Mouse (Mus musculus) ZHBTc4 (cell line): ENCODE measurements around the gene Krtap13-1.
A peak's percentile ranks its signal among the peaks of the same experiment; 100 is the strongest.
"Not testable (repeated sequence)": the region's sequence is repeated elsewhere in the genome, so short reads cannot be mapped to it uniquely, and the experiment has no call there.

Experiments
- DNase-seq: peaks from one replicate; pipeline ENCODE4 v3.0.0-alpha.2; 2011; ENCODE audit warnings: low read depth, low spot score

Krtap13-1 gene

DNA sequence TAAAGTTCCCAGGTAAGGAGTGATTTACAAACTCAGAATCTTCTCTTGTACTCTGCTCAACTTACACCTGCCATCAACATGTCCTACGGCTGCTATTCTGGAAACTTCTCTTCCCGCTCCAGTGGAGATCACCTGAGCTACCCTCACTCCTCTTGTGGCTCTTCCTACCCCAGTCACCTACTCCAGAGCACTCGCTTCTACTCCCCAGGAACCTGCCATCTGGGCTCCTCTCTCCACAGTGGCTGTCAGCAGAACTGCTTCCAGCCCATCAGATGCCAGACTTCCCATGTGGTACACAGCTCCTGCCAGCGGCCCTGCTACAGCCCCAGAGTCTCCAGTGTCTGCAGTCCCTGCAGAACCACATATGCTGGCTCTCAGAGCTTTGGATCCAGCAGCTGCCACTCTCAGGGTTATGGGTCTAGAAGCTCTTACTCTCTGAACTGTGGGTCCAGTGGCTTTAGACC is at the start of gene Krtap13-1:
Gene Krtap13-1, plus strand, starts transcription at position 51 of the 464 bp plus-strand sequence.
- no peak for DNase-seq

DNA sequence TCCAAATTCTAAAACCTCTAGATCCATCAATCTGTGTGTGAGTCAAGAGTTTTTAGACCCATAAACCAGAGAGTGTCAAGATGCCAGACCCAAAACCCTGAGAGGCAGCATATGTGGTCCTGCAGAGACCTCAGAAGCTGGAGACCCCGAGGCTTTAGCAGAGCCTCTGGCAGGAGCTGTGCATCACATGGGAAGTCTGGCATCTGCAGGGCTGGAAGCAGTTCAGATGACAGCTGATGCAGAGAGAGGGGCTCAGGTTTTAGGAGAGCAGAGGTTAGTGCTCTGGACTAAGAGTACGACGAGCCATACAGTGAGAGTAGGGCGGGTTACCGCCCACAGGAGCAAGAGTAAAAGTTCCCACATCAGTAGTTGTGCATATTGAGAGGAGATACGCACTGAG is 49.6 kb upstream of the Krtap13-1 start:
- DNase-seq = no peak

DNA sequence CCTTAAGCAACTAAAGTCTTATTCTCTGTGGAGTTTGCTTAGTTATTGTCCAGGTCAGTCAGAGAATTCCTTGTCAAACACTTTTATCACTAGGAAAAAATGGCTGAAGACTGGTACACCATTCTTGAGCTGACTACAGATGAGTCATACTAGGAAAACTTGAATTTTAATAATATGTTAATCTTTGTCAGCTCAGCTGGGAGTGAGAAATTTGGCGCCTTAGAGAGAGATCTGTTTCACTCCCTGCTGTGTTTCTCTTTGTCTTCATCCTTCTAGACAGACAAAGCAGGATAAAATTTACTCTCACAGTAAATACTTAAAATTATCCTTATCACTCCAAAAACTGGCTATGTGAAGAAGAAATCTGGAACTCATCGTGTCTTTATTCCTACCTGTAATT is 47.4 kb upstream of the Krtap13-1 start:
- no peak for DNase-seq

DNA sequence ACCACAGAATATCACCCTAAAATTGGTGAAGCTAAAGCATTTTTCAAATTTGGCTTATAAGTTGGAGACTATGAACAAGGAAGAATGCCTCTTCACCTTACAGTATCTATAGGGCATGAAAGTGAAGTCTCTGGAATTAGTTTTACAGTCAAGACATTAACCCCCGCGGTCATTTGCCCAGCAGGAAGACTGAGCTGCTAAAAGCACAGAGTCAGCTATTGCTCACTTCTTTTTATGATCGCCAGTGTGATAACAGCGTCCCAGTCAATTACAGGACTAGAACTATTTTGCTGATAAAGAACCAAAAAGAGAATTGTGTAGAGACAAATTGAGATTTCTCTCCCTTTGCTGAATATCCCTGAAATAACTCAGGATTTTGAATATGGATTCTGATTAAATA is 32.4 kb upstream of the Krtap13-1 start:
- no peak for DNase-seq

DNA sequence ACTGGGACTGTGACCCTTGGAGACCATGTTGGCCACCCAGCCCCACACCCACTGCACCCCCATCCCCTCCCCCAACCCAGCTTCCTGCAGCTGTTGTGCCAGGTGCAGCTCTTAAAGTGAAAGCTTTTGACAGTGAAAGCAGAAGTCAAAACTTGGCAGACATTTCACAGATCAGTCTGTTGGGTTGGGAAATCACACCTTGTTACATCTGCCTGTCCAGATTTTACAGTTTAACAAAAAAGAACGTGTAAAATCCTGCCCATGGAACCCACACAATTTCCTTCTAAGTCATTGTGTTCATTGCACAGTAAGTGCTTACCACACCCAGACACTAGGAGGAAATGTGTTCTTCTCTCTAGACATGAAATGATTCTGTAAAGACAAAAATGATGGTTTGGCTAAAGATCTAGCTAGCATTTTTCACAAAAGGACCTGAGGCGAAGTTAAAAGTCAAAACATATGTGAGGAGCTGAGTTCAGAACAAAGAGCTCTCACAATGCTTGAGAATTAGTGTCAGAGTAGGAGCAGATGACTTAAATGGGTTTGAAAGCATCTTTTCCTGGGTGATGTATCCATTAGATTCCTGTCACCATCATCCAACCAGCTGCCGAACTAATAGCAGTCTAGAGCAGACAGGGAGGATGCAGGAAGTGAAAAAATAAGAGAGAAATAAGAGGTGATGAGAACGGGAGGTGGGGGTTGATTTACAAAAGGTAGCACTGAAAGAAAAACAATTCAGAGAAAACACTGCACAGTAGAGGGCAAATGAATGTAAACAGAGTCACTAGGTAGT is 27.4 kb upstream of the Krtap13-1 start:
- no peak for DNase-seq

DNA sequence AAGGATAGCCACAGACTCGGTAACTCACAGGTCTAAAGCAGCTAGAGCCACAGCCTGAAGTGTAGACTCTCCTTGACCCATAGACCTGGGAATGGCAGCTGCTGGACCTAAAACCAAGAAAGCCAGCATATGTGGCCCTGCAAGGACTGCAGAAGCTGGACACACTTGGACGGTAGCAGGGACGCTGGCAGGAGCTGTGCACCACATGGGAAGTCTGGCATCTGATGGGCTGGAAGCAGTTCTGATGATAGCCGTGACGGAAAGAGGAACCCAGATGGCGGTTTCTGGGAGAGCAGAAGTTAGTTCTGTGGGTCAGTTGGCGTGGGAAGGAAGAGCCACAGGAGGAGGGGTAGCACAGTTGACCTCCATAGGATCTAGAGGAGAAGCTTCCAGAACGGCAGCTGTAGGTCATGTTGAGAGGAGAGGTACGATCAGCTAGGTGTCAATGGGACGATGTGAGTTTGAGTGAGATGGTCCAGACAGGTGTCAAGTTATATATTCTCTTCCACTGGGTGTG is 21.1 kb upstream of the Krtap13-1 start, which contains the start of gene 2310061N02Rik:
Gene 2310061N02Rik, minus strand, starts transcription at position 467 of the 517 bp plus-strand sequence.
- no peak for DNase-seq

DNA sequence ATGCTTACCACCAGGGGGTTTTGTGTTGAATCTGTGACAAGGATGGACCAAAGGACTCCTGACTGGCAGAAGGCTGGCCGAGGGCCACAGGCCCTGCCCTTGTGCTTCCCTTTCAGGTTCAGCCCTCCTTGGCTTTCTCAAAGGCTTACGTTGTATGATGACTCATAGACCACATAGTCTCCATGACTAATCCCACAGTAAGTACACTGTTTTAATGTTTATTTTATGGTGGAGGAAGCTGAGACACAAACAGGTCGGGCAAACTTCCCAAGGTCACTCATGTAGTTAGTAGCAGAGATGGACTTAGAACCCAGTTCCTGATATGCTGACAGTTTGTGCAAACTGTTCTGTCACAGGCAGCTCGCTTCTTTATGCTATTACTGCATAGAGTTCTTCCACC is 17.9 kb upstream of the Krtap13-1 start:
- DNase-seq = peak; percentile 4

DNA sequence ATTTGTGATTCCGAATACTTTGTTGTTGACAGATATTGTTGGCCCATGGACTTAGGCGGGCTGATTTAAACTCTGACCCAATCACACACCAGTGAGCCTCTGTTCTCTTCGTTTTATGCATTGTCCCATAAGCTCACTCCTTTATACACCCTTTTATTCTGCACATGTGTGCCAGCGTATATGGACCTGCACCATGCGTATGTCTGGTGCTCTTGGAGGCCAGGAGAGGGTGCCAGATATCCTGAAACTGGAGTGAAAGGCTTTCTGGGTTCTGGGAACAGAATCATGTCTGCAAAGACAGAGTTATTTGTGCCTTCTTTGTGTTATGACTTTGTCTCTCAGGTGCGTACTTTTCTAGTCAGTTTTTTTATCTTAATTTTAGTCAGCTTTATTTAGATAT is 17.4 kb upstream of the Krtap13-1 start:
- peak; percentile 21 for DNase-seq

DNA sequence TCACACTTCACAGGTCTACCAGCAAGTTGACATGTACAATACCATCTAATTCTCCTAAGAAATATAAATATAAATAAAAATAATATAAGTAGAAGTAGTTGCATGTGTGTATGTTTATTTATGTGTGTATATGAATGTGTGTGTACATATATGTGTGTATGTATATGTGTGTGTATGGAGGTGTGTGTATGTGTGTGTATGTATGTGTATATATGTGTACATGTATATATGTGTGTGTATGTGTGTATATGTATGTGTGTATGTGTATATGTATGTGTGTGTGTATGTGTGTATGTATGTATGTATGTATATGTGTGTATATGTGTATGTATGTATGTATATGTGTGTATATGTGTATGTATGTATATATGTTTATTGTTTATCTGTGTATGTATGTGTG is 12.1 kb upstream of the Krtap13-1 start:
- no peak for DNase-seq

DNA sequence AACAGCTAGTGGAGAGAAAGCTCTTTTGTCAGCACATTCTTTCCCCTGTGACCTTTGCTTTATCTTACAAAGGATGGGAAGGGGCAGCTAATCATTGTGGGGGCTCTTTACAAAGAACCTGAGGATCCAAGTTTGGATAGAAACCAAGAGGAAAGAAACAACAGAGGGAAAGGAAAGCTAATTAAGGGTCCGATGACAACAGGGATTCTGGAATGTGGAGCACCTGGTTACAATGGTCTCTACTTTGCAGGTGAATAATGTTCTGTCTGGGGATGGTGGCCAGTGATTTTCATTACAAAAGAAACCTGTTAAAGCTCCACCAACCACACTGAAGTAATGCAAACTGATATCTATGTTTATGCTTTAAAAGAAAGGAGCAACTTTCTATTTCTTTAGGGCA is 8.6 kb upstream of the Krtap13-1 start:
- DNase-seq = peak; percentile 75

DNA sequence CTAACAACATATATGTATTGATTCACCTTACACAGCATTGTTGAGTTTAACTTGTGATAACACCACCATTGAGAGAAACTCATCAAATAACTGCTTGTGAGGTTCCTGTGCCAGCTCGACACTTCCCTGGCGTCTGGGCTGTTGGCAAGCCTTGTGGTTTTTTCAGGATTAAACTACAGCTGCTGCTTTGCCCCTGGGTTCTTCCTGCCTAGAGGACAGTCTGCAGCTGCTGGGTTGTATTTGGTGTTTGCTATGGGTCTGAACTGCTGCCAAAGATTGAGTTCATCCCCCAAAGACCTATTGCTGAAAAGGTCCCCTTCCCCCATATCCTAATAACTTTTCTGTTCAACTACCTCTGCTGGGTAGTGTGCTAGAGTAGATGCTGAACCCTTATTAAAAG is 6.7 kb downstream of the Krtap13-1 start:
- no peak for DNase-seq

DNA sequence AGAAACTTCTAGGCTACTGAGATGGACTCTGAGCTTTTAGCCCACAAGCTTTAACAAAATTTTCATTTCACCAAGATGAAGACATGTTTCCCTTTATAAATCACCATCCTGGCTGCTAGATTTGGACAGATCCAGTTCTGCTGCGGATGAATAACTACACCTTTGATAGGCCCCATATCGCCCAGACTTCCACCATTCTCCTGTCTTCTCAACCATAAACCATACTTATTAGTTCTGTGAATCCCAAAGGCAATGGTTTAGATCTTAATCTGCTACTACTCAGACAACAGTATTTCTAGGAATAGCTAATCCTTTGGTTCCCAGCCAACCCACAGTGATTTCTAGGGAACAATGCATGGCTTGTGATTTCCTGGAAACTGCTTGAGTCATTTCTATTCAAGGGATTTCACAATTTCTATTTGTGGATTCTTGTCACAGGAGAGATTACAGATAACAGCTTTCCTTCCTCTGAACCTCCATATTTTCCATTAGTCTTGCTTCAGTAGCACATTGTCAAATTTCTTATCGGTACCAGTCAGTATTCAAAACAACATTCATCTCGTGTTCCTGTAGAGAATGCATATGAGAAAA is 16.2 kb downstream of the Krtap13-1 start:
- no peak for DNase-seq

DNA sequence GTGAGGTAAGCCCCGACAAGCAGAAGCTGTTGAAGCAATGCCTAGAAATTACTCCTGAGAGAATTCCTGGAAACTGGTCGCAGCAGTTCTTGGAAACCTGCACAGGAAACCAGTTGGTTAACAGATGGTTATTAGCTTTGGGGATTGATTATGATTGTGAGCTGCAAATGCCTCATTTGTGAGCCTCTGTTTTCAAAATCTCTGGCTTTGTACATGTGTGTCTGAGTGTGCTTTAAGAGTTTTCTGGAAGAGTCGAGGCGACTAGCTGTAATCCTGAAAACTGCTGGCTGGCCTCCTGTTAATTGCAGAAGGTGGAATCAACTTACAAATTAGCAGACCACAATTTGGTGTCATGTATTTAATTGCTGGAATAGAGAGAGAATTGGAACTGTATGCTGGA is 19.3 kb downstream of the Krtap13-1 start:
- no peak for DNase-seq

DNA sequence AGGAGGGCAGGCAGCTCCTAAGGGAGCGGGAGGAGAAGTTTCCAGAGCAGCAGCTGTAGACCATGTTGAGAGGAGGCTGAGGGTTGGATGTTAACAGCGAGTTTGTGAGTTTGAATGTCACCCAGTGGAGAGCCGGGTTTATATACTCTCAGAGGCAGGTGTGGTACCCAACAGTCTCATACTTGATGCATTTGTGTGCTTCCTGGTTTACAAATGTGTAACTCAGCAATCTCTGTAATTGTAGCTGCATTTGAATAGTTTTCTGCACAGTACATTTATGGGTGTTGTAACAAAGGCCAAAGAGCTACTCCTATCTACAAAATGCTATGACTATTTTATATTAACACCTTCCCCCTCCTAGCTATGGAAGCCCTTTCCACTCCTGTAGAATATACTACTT is 22.9 kb downstream of the Krtap13-1 start, which contains the start of gene Krtap13:
Gene Krtap13, minus strand, starts transcription at position 101 of the 400 bp plus-strand sequence.
- DNase-seq = not testable (repeated sequence)

DNA sequence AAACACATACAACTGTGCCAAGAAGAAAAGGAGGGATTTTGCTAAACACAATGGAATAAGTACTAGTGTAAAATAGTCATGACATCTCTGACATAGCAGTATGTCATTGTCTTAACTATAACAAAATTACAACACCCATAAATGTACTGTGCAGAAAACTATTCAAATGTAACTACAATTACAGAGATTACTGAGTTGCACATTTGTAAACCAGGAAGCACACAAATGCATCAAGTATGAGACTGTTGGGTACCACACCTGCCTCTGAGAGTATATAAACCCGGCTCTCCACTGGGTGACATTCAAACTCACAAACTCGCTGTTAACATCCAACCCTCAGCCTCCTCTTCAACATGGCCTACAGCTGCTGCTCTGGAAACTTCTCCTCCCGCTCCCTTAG is 29.9 kb downstream of the Krtap13-1 start, which contains the start of gene 2310034C09Rik:
Gene 2310034C09Rik, plus strand, starts transcription at position 301 of the 400 bp plus-strand sequence.
- not testable (repeated sequence) for DNase-seq

DNA sequence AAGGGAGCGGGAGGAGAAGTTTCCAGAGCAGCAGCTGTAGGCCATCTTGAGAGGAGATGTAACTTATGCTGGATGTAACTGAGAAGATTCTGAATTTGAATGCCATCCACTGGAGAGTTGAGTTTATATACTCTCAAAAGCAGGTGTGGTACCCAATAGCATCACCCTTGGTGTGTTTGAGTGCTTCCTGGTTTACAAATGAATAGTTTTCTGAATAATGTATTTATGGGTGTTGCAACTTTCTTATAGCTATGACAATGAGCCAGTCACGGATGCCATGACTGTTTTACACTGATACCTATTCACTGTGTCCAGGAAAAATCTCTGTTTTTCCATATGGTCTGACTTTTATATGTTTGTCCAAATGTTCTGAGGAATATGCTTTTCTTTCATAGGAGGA is 45.4 kb downstream of the Krtap13-1 start, which contains the start of gene 2310057N15Rik:
Gene 2310057N15Rik, minus strand, starts transcription at position 101 of the 400 bp plus-strand sequence.
- DNase-seq = no peak

DNA sequence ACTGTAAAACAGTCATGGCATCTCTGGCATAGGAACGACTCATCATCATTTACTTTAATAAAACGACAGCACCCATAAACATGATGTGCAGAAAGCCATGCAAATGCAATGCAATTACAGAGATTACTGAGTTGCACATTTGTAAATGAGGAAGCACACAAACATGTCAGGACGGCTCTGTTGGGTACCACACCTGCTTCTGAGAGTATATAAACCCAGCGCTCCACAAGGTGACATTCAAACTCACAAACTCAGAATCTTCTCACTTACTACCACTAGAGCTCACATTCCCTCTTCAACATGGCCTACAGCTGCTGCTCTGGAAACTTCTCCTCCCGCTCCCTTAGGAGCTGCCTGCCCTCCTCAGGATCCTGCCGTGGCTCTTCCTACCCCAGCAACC is 48.9 kb downstream of the Krtap13-1 start, which contains the start of gene Gm5965:
Gene Gm5965, plus strand, starts transcription at position 301 of the 400 bp plus-strand sequence.
- DNase-seq = no peak
